Mouse (Mus musculus): Measurements from ENCODE around the gene Atrnl1. TPM values are rescaled to one million over a fixed set of nuclear protein-coding genes. Genes with fewer than 3 reads are reported as not detected.

The Atrnl1 gene
- polyA plus RNA-seq, 1 experiment from 2014 or later, result 3.9 TPM

DNA sequence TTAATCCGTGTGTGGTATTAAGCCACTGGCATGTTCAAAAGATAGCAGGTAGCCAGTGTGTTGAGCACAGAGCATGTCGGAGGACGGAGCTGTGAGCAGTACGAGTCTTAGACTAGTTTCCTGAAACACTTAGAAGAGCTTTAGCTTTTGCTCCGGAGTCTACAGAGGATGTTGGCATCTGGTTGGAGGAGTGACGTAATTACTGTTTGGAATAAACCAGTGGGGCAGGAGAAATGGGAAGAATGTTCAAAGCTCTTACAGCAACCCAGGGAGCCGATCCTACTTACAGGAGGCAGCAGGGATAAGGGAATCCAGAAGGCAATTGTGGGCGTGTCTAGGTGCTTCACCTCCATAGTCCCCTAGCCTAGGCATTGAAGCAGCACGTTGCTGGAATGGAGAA lies 21.3 kb upstream of the Atrnl1 start:
- Histone ChIP-seq H3K4me2 (replicated peaks; ENCODE audit: low read depth) (no peak overlapping the region), H3K9ac (ENCODE audit: low read length) (no peak overlapping the region), H3K27me3 (ENCODE audit: control insufficient read depth, insufficient read depth, low read length) (no peaks in the 10 kb centered on the region), H3K36me3 (ENCODE audit: control insufficient read depth, insufficient read depth, low read length) (no peaks in the 10 kb centered on the region), H3K4me1 (replicated peaks; ENCODE audit: control insufficient read depth, insufficient read depth) (no peaks in the 10 kb centered on the region), H3K27ac (replicated peaks) (no peak overlapping the region), H3K4me3 (ENCODE audit: low read depth, low read length) (no peak overlapping the region), H3K9me3 (ENCODE audit: control insufficient read depth, low read length) (no peaks in the 10 kb centered on the region)
- TF ChIP-seq CTCF (IDR thresholded peaks at IDR 0.05; ENCODE audit: low read depth), result no peak
- no peak for TF ChIP-seq EP300 (optimal IDR thresholded peaks at IDR 0.05)
- 46% methylated on average over 9 of the region's 9 CpGs for WGBS
- DNase-seq (ENCODE audit: low spot score) (no peak), ATAC-seq (ENCODE audit: low FRiP score, low TSS enrichment) (no peak)

DNA sequence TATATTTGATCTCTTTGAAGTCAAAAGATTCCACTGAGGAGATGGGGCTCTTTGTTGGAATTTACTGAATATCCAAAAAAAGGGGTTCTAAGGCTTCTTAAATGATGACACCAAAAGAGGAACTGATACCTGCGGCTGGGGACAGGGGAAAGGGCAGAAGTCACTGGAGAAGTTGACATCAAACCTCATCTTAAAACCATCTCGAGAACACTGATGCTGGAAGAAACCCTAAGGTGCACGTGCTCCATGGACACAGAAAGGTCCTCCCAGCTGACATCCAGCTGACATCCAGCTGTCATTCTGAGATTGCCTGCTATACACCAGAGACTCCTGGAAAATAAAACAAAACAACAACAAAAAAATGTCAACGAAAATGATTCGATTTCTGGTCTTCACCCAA lies 19.9 kb upstream of the Atrnl1 start:
- Histone ChIP-seq H3K27ac (replicated peaks) (no peak overlapping the region), H3K9me3 (ENCODE audit: control insufficient read depth, low read length) (no peaks in the 10 kb centered on the region), H3K4me3 (ENCODE audit: low read depth, low read length) (no peak overlapping the region), H3K27me3 (ENCODE audit: control insufficient read depth, insufficient read depth, low read length) (no peaks in the 10 kb centered on the region), H3K4me1 (replicated peaks; ENCODE audit: control insufficient read depth, insufficient read depth) (no peaks in the 10 kb centered on the region), H3K36me3 (ENCODE audit: control insufficient read depth, insufficient read depth, low read length) (no peaks in the 10 kb centered on the region), H3K9ac (ENCODE audit: low read length) (no peak overlapping the region), H3K4me2 (replicated peaks; ENCODE audit: low read depth) (no peak overlapping the region)
- WGBS, result 71% methylated on average over 5 of the region's 5 CpGs
- DNase-seq (ENCODE audit: low spot score) (no peak), ATAC-seq (ENCODE audit: low FRiP score, low TSS enrichment) (no peak)
- TF ChIP-seq EP300 (optimal IDR thresholded peaks at IDR 0.05) (no peak), CTCF (IDR thresholded peaks at IDR 0.05; ENCODE audit: low read depth) (no peak)

DNA sequence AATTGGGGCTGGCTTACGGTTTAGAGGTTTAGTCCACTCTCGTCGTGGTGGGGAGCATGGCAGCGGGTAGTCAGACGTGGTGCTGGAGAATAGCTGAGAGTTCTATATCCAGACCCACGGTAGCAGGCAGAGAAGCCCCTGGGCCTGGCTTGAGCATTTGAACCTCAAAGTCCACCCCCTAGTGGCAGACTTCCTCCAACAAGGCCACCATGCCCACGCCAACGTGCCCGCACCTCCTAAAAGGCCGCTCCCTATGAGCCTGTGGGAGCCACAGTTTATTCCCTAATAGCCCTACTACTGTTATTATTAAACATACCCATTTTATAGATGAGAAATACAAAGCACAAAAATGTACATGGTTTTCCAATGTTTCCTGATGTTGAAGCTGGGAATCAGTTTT lies 19.2 kb upstream of the Atrnl1 start:
- ATAC-seq (ENCODE audit: low FRiP score, low TSS enrichment), result no peak
- TF ChIP-seq EP300 (optimal IDR thresholded peaks at IDR 0.05) (no peak), CTCF (IDR thresholded peaks at IDR 0.05; ENCODE audit: low read depth) (peak; percentile 34)
- 85% methylated on average over 10 of the region's 10 CpGs for WGBS

DNA sequence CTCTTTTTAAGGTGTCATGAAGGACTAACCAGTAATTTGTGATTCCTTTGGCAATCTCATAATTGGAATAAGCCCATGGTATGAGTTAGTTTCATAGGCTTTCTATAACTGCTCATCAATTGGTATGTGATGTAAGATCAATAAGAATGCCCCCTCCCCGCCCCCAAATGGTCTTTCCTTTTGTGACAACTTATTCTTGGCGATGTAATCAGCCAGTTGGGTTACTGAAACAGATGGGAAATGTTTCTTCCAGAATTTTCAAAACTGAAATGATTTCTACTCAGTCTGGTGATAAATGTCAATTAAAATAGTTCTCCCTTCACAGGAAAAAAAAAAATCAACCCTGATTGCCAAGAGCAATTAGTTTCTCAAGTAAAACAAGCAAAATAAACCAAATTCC lies 18.5 kb upstream of the Atrnl1 start:
- H3K9ac ChIP-seq (ENCODE audit: low read length), result no peak overlapping the region
- no peak for TF ChIP-seq CTCF (IDR thresholded peaks at IDR 0.05; ENCODE audit: low read depth)
- no peak for TF ChIP-seq EP300 (optimal IDR thresholded peaks at IDR 0.05)
- H3K36me3 ChIP-seq (ENCODE audit: control insufficient read depth, insufficient read depth, low read length), result no peaks in the 10 kb centered on the region
- ATAC-seq (ENCODE audit: low FRiP score, low TSS enrichment) (no peak), DNase-seq (ENCODE audit: low spot score) (no peak)
- H3K27ac ChIP-seq (replicated peaks), result no peak overlapping the region
- H3K4me3 ChIP-seq (ENCODE audit: low read depth, low read length), result no peak overlapping the region
- H3K4me1 ChIP-seq (replicated peaks; ENCODE audit: control insufficient read depth, insufficient read depth), result no peaks in the 10 kb centered on the region
- H3K4me2 ChIP-seq (replicated peaks; ENCODE audit: low read depth), result no peak overlapping the region
- no peaks in the 10 kb centered on the region for H3K9me3 ChIP-seq (ENCODE audit: control insufficient read depth, low read length)
- no peaks in the 10 kb centered on the region for H3K27me3 ChIP-seq (ENCODE audit: control insufficient read depth, insufficient read depth, low read length)
- 84% methylated on average over 2 of the region's 2 CpGs for WGBS

More for the DNA sequence above, 19.2 kb upstream of the Atrnl1 start:
- Histone ChIP-seq H3K9me3 (ENCODE audit: control insufficient read depth, low read length) (no peaks in the 10 kb centered on the region), H3K27me3 (ENCODE audit: control insufficient read depth, insufficient read depth, low read length) (no peaks in the 10 kb centered on the region), H3K4me2 (replicated peaks; ENCODE audit: low read depth) (no peak overlapping the region), H3K9ac (ENCODE audit: low read length) (no peak overlapping the region), H3K27ac (replicated peaks) (no peak overlapping the region), H3K4me1 (replicated peaks; ENCODE audit: control insufficient read depth, insufficient read depth) (no peaks in the 10 kb centered on the region), H3K36me3 (ENCODE audit: control insufficient read depth, insufficient read depth, low read length) (no peaks in the 10 kb centered on the region), H3K4me3 (ENCODE audit: low read depth, low read length) (no peak overlapping the region)
- DNase-seq (ENCODE audit: low spot score), result no peak

DNA sequence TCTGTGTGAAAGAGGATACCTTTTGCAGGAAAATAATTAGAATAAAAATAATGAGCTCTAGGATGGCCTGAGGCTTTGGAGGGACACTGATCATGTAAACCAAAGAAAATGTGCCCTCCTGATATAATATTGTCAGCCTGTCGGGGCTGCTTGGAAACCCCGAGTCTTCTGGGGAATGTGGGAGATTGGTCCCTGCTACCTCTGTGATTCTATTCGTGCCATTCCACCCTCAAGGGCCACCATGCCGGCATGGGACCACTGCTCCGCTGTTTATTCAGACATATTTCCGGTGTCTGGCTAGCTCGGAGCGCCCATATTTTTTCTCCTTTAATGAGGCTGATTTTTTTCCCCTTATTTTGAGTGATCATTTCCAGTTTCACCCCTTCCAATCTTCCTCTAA lies 11.7 kb upstream of the Atrnl1 start:
- WGBS, result 69% methylated on average over 8 of the region's 8 CpGs
- no peak for ATAC-seq (ENCODE audit: low FRiP score, low TSS enrichment)
- DNase-seq (ENCODE audit: low spot score), result no peak

DNA sequence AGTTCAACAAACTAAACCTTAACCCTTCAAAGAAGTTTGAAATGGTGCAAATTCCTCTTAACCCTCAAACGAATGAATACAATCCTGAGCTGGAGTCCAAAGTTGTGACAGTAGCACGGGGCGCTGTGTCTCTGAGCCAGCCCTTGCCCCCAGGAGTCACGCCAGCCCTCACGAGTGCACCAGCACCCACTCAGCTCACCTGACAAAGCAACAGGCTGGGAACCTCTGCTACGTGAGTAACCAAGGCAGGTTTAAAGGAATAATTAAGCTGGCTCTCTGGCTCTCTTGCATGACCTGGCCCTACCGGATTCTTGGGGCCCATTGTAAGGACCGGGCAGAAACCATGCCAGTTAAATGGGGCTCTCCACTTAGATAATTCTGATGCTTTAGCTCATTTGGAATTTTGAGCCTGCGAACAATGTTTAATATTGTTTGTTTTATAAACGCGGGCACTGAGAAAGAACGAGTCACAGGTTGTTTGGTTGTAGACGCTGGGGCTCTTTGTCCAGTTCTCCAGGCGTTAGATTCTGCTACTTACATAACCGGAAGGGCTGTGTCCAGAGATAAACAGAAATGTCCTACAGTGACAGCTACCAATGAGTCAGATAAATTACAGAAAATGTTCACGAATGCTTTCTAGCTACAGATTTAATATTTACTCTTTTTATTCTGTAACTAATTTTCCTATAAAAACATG lies 10.5 kb upstream of the Atrnl1 start:
- Histone ChIP-seq H3K4me3 (ENCODE audit: low read depth, low read length) (no peak overlapping the region), H3K9ac (ENCODE audit: low read length) (no peak overlapping the region), H3K4me1 (replicated peaks; ENCODE audit: control insufficient read depth, insufficient read depth) (no peaks in the 10 kb centered on the region), H3K36me3 (ENCODE audit: control insufficient read depth, insufficient read depth, low read length) (no peaks in the 10 kb centered on the region), H3K27ac (replicated peaks) (peak overlapping the region; percentile 46; the same call in 1 of the 2 replicates), H3K4me2 (replicated peaks; ENCODE audit: low read depth) (0 out of 2 replicates have a peak overlapping the region, but pooled peaks have one; percentile 21), H3K9me3 (ENCODE audit: control insufficient read depth, low read length) (no peaks in the 10 kb centered on the region), H3K27me3 (ENCODE audit: control insufficient read depth, insufficient read depth, low read length) (no peaks in the 10 kb centered on the region)
- 26% methylated on average over 16 of the region's 16 CpGs for WGBS
- no peak for DNase-seq (ENCODE audit: low spot score)
- ATAC-seq (ENCODE audit: low FRiP score, low TSS enrichment), result 0 out of 2 replicates have a peak, but pooled peaks have one; percentile 57
- no peak for TF ChIP-seq EP300 (optimal IDR thresholded peaks at IDR 0.05)
- TF ChIP-seq CTCF (IDR thresholded peaks at IDR 0.05; ENCODE audit: low read depth), result no peak

More for the DNA sequence above, 11.7 kb upstream of the Atrnl1 start:
- Histone ChIP-seq H3K4me2 (replicated peaks; ENCODE audit: low read depth) (no peak overlapping the region), H3K9ac (ENCODE audit: low read length) (no peak overlapping the region), H3K27me3 (ENCODE audit: control insufficient read depth, insufficient read depth, low read length) (no peaks in the 10 kb centered on the region), H3K9me3 (ENCODE audit: control insufficient read depth, low read length) (no peaks in the 10 kb centered on the region), H3K36me3 (ENCODE audit: control insufficient read depth, insufficient read depth, low read length) (no peaks in the 10 kb centered on the region), H3K4me1 (replicated peaks; ENCODE audit: control insufficient read depth, insufficient read depth) (no peaks in the 10 kb centered on the region), H3K27ac (replicated peaks) (no peak overlapping the region), H3K4me3 (ENCODE audit: low read depth, low read length) (no peak overlapping the region)
- TF ChIP-seq EP300 (optimal IDR thresholded peaks at IDR 0.05) (no peak), CTCF (IDR thresholded peaks at IDR 0.05; ENCODE audit: low read depth) (no peak)

Data from stomach, postnatal 0 days (tissue).